Mouse (Mus musculus): Measurements from ENCODE around the gene Grid1.

Gene Grid1

DNA sequence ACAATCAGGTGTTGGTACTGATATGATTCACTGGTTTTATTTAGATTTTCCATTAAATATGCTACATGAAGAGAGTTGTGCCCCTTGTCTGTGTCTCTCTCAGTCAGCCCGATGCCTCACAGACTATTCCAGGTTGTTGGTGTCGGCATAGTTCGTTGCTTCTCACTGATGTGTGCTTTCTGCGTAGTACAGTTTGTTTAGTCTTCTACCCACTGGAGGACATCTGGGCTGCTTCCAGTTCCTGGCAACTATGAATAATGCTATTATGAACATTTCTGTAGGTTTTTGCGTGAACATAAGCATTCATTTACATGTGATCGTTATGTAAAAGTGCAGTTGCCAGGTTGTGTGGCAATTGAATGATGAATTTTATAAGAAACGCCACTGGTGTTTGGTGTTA lies 633.8 kb downstream of the Grid1 start:
- no peak for DNase-seq (ENCODE audit: low read depth)

- DNase-seq (ENCODE audit: low read depth), result no peak
These were observed 648.3 kb downstream of the Grid1 start for GRCm38 (mm10) chr14:35468254-35468653.

GRCm38 (mm10) chr14:35486017-35486416 lies 666.1 kb downstream of the Grid1 start:
- DNase-seq (ENCODE audit: low read depth), result no peak

- no peak for DNase-seq (ENCODE audit: low read depth)
These were observed 682.4 kb downstream of the Grid1 start for GRCm38 (mm10) chr14:35502324-35502723.

GRCm38 (mm10) chr14:35519402-35519801 lies 699.5 kb downstream of the Grid1 start:
- DNase-seq (ENCODE audit: low read depth), result no peak

DNA sequence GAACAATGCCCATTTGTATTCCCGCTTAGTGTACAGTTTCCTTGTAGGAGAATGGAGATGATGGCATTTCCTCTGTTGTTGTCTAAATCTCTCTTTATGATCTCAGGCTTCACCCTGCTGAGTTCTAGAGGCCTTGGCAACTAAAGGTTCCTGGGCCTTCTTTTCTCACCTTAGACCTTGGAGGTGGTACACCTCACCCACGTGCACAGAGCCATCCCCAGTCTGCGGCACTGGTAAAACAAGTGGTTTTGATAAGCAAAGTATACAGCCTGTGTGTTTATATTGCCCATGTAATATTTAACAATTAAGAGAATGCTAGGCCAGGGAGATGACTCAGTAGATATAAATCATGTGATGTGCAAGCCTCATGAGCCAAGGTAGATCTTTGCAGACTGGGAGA lies 718.9 kb downstream of the Grid1 start:
- DNase-seq (ENCODE audit: low read depth), result no peak

- no peak for DNase-seq (ENCODE audit: low read depth)
These were observed 721.5 kb downstream of the Grid1 start for GRCm38 (mm10) chr14:35541254-35541991.

DNA sequence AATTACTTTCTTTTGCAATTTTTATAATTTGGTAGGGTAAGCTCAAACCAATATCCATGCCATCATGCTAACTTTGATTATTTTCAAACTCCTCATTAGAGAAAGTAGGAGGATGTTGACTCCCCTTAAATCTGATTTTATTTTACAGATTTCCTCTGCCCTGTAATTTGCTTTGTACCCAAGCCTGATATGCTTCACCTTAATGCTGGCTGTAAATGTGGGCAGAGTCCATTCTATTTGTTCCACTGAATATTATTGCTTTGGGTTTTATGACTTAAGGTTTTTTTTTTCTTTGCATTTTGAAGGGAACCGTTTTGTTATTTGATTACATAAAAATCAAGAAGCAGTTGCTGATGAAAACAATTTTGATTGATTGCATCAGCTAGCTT lies 722.1 kb downstream of the Grid1 start:
- DNase-seq (ENCODE audit: low read depth), result no peak

- no peak for DNase-seq (ENCODE audit: low read depth)
These were observed 734.4 kb downstream of the Grid1 start for GRCm38 (mm10) chr14:35554288-35554687.

- DNase-seq (ENCODE audit: low read depth), result no peak
These were observed 741.5 kb downstream of the Grid1 start for GRCm38 (mm10) chr14:35561244-35561893.

DNA sequence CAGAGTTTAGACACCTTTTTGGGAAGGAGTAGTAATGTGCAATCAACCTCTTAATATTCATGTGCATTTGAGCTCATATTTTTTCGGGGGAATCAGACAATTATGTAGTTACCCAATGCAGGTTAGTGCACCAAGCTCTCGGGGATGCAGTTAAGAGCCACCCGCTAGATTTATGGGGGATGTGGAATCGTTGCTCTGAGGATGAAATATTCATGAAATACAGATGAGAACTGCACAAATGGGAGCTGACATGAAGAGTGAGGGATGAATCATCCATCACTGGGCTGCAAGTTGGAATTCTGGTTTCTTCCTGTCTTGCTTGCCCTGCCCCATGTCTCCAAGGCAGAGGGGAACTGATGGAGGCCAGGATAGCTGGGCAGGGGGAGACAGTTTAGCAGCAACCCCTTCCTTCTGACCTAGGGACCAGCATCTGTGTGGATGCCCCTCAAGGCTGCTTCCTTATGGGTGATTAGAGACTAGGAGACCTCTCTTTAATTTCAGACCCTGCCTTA lies 753.1 kb downstream of the Grid1 start:
- no peak for DNase-seq (ENCODE audit: low read depth)

- DNase-seq (ENCODE audit: low read depth), result no peak
These were observed 754.6 kb downstream of the Grid1 start for GRCm38 (mm10) chr14:35574489-35574888.

GRCm38 (mm10) chr14:35575285-35575684 lies 755.4 kb downstream of the Grid1 start:
- DNase-seq (ENCODE audit: low read depth), result no peak

DNA sequence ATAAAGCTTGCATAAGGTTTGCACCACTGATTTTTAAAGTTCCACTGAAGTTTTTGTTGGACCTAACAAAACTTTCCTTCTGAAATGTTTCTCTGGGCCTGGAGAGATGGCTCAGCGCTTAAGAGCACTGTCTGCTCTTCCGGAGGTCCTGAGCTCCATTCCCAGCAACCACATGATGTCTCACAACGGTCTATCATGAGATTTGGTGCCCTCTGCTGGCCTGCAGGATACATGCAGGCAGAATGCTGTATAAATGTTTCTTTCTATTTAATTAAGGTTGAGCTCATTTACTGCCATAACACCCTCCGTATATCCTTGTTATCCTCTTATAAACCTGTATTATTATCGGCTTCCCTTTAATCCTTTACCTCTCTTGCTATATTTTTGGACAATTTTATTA lies 805.8 kb downstream of the Grid1 start:
- no peak for DNase-seq (ENCODE audit: low read depth)
